Mouse (Mus musculus): Measurements from ENCODE around the gene Hdac5. TPM values are rescaled to one million over a fixed set of nuclear protein-coding genes. Genes with fewer than 3 reads are reported as not detected.
A peak's percentile ranks its signal among the peaks of the same experiment; 100 is the strongest.

The Hdac5 gene
- polyA plus RNA-seq, 1 experiment: 237 TPM

DNA sequence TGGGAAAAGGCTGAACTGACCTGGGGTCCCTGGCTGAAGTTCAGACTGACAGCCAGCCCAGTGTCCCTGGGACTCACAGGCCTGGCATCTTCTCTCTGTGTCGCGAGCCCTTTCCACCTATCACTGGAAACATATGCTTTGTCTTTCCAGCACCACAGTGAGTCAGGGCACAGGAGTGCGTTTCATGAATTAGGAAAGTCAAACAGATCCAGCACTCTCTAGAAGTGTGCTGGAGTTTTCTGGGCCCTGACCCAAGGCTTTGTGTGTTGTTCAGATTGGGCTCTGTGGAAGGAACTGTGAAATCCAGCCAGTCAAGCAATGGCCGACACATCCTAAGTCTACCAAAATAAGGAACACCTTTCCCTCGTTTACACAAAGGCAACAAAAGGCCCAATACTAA lies 4.7 kb downstream of the Hdac5 start:
- no peak overlapping the region for H3K4me3 ChIP-seq (ENCODE audit: insufficient read depth, low read length)
- H3K4me1 ChIP-seq (ENCODE audit: control insufficient read depth, insufficient read depth, low read length): peaks cover 21% of the 10 kb centered on the region
- H3K27ac ChIP-seq (ENCODE audit: insufficient read depth, low read length): no peak overlapping the region
- TF ChIP-seq CTCF (IDR thresholded peaks at IDR 0.05; ENCODE audit: extremely low read depth, insufficient read depth, low read length) (no peak), POLR2A (IDR thresholded peaks at IDR 0.05; ENCODE audit: extremely low read depth, insufficient read depth, low read length) (no peak)

DNA sequence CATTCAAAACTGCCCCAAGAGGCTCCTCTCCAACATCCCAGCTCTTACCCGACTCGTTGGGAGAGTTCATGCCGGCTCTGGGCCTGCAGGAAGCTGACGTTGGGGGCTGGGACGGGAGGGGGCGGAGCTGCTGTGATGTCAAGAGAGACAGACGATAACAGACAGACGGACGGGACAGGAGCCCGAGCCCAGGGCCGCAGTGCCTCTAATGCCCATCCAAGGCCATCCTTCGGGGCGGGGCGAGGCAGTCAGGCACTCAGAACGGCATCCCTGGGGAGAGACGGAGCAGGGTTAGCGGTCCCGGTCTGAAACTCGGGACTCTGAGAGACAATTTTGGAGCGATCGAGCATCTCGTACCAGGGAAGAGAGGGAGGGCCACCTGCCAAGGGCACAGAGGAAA lies 5.3 kb downstream of the Hdac5 start:
- Histone ChIP-seq H3K27ac (ENCODE audit: insufficient read depth, low read length) (no peak overlapping the region), H3K4me3 (ENCODE audit: insufficient read depth, low read length) (no peak overlapping the region), H3K4me1 (ENCODE audit: control insufficient read depth, insufficient read depth, low read length) (peaks cover 26% of the 10 kb centered on the region)
- TF ChIP-seq CTCF (IDR thresholded peaks at IDR 0.05; ENCODE audit: extremely low read depth, insufficient read depth, low read length) (no peak), POLR2A (IDR thresholded peaks at IDR 0.05; ENCODE audit: extremely low read depth, insufficient read depth, low read length) (no peak)

- TF ChIP-seq CTCF (IDR thresholded peaks at IDR 0.05; ENCODE audit: extremely low read depth, insufficient read depth, low read length) (peak; percentile 45), POLR2A (IDR thresholded peaks at IDR 0.05; ENCODE audit: extremely low read depth, insufficient read depth, low read length) (no peak)
- Histone ChIP-seq H3K4me1 (ENCODE audit: control insufficient read depth, insufficient read depth, low read length) (peaks cover 33% of the 10 kb centered on the region), H3K4me3 (ENCODE audit: insufficient read depth, low read length) (no peak overlapping the region), H3K27ac (ENCODE audit: insufficient read depth, low read length) (no peak overlapping the region)
Measured at GRCm38 (mm10) chr11:102223166-102223565, 6.8 kb downstream of the Hdac5 start.

- Histone ChIP-seq H3K4me1 (ENCODE audit: control insufficient read depth, insufficient read depth, low read length) (peaks cover 35% of the 10 kb centered on the region), H3K4me3 (ENCODE audit: insufficient read depth, low read length) (no peak overlapping the region), H3K27ac (ENCODE audit: insufficient read depth, low read length) (0 out of 2 replicates have a peak overlapping the region, but pooled peaks have one; percentile 61)
- TF ChIP-seq POLR2A (IDR thresholded peaks at IDR 0.05; ENCODE audit: extremely low read depth, insufficient read depth, low read length): no peak
- no peak for TF ChIP-seq CTCF (IDR thresholded peaks at IDR 0.05; ENCODE audit: extremely low read depth, insufficient read depth, low read length)
Measured at GRCm38 (mm10) chr11:102221954-102222351, 8.0 kb downstream of the Hdac5 start.

DNA sequence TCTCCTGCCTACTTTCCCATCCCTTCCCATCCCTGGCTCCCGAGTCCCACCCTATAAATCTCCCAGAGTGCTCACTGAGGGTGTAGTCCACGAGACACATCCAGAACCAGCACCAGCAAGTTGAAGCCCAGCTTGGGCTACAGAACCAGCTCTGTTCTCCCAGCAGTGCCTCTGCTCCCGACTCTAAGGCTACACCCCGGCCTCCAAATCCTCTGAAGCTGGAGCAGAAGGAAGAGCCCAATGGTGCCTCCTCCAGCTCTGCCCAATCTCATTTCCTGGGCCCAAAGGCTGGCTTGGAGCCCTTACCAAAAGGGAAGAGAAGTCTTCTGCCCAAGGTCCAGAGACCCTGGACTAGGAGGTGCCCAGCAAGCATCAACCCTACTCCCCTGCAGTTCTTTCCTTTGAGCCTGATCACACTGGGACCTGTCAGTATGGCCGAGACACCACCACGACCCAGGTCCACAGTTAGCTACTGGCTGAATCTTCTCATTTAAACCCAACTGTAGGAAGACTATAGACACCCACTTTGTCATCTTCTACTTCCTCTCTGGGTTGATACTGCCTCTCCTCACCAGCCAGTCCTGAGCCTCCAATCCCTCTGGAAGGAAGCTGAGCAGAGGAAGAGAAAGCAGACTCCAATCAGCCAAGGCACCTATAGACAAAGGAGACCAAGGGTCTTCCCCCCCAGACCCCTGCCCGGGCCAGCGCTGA lies 8.6 kb downstream of the Hdac5 start:
- Histone ChIP-seq H3K4me3 (ENCODE audit: insufficient read depth, low read length) (no peak overlapping the region), H3K4me1 (ENCODE audit: control insufficient read depth, insufficient read depth, low read length) (peaks cover 32% of the 10 kb centered on the region), H3K27ac (ENCODE audit: insufficient read depth, low read length) (0 out of 2 replicates have a peak overlapping the region, but pooled peaks have one; percentile 61)
- TF ChIP-seq CTCF (IDR thresholded peaks at IDR 0.05; ENCODE audit: extremely low read depth, insufficient read depth, low read length) (no peak), POLR2A (IDR thresholded peaks at IDR 0.05; ENCODE audit: extremely low read depth, insufficient read depth, low read length) (no peak)

- peak overlapping the region; percentile 74; the same call in 1 of the 2 replicates for H3K27ac ChIP-seq (ENCODE audit: insufficient read depth, low read length)
Measured at GRCm38 (mm10) chr11:102220451-102220850, 9.5 kb downstream of the Hdac5 start.

GRCm38 (mm10) chr11:102219994-102220346 lies 10.0 kb downstream of the Hdac5 start:
- H3K4me1 ChIP-seq (ENCODE audit: control insufficient read depth, insufficient read depth, low read length): peaks cover 32% of the 10 kb centered on the region
- no peak overlapping the region for H3K4me3 ChIP-seq (ENCODE audit: insufficient read depth, low read length)
- peak overlapping the region; percentile 74; the same call in 1 of the 2 replicates for H3K27ac ChIP-seq (ENCODE audit: insufficient read depth, low read length)
- TF ChIP-seq POLR2A (IDR thresholded peaks at IDR 0.05; ENCODE audit: extremely low read depth, insufficient read depth, low read length) (no peak), CTCF (IDR thresholded peaks at IDR 0.05; ENCODE audit: extremely low read depth, insufficient read depth, low read length) (no peak)

More at GRCm38 (mm10) chr11:102220451-102220850, 9.5 kb downstream of the Hdac5 start:
- Histone ChIP-seq H3K4me1 (ENCODE audit: control insufficient read depth, insufficient read depth, low read length) (peaks cover 37% of the 10 kb centered on the region), H3K4me3 (ENCODE audit: insufficient read depth, low read length) (no peak overlapping the region)
- TF ChIP-seq POLR2A (IDR thresholded peaks at IDR 0.05; ENCODE audit: extremely low read depth, insufficient read depth, low read length) (no peak), CTCF (IDR thresholded peaks at IDR 0.05; ENCODE audit: extremely low read depth, insufficient read depth, low read length) (no peak)

DNA sequence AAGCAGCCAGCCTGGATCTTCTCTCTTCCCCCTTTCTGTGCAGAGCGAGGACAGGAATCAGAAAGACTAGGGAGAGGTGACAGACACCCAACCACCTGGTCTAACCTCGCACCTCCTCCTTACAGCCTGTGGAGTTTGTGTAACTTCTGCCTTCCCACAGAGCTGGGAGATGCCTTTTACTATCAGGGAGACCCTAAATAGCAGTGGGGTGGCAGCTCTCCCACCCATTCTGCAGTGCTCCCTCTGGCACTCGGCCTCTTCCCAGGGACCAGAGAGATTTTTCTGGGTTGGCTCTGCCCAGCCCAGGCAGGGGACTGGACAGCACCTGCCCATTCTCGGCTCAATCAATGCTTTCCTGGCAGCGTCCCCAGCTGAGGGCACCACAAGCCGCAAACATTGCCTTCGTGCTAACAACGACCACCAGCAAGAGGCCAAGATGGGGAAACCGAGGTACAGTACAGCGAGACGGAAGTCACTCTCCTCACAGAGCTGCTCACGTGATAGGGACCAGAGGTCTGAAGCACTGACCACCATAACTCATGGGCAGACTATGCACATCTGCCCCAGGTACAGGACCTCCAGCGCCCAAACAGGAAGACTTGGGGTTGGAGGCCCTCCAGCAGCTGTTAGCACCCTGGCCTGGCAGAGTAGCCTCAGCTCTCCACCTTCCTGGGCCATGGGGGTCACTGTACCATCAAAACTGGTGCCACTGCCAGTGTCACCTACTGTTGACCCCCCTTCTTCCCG lies 10.5 kb downstream of the Hdac5 start:
- Histone ChIP-seq H3K27ac (ENCODE audit: insufficient read depth, low read length) (peak overlapping the region; percentile 74), H3K4me3 (ENCODE audit: insufficient read depth, low read length) (no peak overlapping the region), H3K4me1 (ENCODE audit: control insufficient read depth, insufficient read depth, low read length) (peaks cover 34% of the 10 kb centered on the region)
- TF ChIP-seq POLR2A (IDR thresholded peaks at IDR 0.05; ENCODE audit: extremely low read depth, insufficient read depth, low read length): no peak
- TF ChIP-seq CTCF (IDR thresholded peaks at IDR 0.05; ENCODE audit: extremely low read depth, insufficient read depth, low read length): no peak

- H3K4me3 ChIP-seq (ENCODE audit: insufficient read depth, low read length): peak overlapping the region; percentile 36
- peak overlapping the region; percentile 86 for H3K27ac ChIP-seq (ENCODE audit: insufficient read depth, low read length)
- TF ChIP-seq POLR2A (IDR thresholded peaks at IDR 0.05; ENCODE audit: extremely low read depth, insufficient read depth, low read length) (peak; percentile 83), CTCF (IDR thresholded peaks at IDR 0.05; ENCODE audit: extremely low read depth, insufficient read depth, low read length) (no peak)
- peaks cover 34% of the 10 kb centered on the region for H3K4me1 ChIP-seq (ENCODE audit: control insufficient read depth, insufficient read depth, low read length)
Measured at GRCm38 (mm10) chr11:102218783-102219182, 11.2 kb downstream of the Hdac5 start.
